Mouse (Mus musculus) subcutaneous adipose tissue, adult 2 months (tissue): ENCODE results near the gene Simc1. TPM values are rescaled to one million over a fixed set of nuclear protein-coding genes. Genes with fewer than 3 reads are reported as not detected.

Experiments used
- polyA plus RNA-seq: library from polyadenylated mRNA; depleted of rRNA; stranded (reverse); fragments of >200 nt; gene quantifications from 2 replicates; pipeline ENCODE4 v1.2.3, GENCODE M21; 2012; ENCODE audit warnings: low replicate concordance; rRNA removed

Gene Simc1
- 6.7 and 13.6 TPM in 2 replicates for polyA plus RNA-seq

DNA sequence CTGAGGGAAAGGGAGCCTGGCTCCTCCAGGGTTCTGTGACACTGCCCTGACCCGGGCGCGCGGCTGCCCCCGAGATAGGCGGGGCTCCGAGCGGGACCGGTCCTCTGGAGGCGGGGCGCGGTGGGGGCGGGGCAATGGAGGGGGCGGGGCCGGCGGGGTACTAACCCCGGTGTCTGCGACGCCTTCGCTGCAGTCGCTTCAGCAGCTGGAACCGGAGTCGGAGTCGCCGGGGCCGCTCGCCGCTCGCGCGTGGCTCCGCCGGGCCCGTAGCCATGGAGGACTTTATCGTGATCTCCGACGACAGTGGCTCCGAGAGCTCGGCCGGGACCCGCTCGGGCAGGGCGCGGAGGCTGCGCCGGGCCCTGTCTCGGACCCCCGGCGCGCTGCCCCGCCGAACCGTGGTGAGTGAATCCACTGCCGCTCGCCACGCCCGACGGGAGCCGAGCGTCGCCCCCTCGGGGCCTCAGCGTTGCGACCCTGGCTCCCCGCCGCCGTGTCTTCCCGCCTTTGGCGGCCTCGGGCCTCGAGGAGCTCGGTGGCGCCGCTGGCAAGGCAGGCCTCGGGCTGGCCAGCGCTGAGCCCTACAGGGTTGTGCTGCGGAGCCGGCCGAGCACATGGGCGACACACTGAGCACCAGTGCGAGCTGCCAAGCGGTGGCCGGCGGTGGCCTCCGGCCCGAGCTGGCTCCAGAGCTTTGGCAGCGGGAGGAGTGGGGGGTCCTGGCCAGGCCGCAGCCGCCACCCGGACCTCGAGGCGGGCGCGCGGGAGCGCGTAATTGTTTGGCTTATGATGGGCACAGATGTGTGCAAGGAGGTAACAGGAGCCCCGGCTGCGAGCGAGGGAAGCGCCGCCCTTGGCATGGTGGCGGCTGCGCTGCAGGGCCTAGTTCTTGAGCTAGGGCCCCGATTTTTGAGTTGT is at the start of gene Simc1:
Gene Simc1, plus strand, starts transcription at position 176 of the 918 bp plus-strand sequence.

DNA sequence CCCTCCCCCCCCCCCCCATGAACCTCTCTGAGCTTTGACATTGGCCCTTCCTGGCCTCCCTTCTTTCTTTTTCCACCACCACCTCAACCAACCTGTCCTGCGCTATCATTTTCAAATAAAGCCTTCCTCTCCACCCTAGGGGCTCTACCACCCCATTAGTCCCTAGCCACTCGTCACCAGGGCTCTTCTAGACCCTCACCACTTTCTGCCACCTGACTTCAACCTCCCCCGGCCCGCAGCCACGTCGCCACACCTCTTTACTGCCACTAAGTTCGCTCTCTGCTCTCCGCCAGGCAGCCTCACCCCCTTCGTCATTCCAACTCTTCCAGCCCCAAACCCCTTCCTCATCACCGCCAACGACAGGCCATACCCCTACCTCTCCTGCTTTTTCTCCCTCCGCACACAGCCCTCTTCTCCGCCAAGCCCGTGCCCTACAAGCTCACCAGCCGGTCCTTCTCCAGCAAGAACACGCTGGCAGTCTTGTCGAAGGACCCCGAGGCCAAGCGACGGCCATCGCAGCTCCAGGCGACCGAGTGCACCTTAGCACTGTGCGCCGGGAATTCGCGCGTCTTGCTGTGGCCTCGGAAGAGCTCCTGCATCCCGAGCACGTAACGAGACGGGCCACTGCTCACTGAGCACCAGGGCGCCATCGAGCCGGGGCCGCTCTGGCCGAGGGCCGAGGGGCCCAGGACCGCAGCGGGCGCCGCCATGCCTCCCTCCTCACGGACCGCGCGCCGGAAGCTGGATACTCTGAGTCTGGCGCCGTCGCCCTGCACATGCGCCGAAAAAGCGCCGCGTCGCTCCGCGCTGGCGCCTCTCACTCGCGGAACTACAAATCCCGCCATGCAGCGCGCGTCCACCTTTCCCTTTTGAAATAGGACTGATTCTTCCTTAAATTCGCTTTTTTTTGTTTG is 35.2 kb upstream of the Simc1 start, which contains the start of gene Thoc3:
Gene Thoc3, minus strand, starts transcription at position 752 of the 914 bp plus-strand sequence.

DNA sequence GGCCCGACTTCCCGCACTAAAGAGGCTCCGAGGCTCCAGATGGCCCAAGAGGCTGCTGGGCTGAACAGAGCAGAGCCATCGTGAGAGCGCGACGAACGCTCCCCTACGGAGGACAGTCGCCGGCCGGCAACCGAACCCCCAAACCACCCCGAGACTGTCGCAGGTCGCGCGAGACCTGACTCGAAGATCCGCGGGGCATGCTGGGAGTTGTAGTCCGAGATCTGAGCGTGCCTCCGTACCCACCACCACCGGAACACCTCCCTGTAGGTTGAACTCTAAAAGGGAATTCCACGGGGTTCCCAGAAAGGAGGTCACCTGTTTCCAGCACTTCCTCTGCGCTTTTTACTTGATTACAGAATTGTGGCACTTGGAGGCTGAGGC is 61.6 kb downstream of the Simc1 start, which contains the start of gene 4833439L19Rik:
Gene 4833439L19Rik, minus strand, starts transcription at position 235 of the 381 bp plus-strand sequence.

DNA sequence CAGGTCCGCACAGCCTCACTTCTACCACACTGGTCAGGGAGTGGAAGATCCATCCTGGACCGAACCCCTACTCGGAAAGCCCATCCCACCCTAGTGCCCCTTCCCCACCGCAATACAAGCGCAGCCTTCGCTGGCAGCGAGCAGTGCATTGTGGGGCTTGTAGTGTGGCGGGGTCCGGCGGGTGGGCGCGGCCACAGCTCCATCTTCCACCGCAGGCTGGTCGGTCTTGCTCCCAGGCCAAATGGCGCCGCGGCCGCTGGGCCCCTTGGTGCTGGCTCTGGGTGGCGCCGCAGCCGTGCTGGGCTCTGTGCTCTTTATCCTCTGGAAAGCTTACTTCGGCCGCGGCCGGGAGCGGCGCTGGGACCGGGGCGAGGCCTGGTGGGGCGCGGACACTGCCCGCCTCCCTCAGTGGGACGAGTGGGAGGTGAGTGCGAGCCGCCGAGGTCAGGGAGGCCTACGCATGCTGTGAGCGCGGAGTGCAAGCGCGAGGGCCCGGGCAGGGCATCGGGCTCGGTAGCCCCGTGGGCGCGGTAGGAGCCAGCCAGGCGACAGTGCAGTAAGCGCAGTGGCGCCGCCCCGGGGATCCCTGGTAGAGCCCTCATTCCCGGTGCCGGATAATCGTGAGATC is 71.4 kb downstream of the Simc1 start, which contains the start of gene Arl10:
Gene Arl10, plus strand, starts transcription at position 162 of the 628 bp plus-strand sequence.

DNA sequence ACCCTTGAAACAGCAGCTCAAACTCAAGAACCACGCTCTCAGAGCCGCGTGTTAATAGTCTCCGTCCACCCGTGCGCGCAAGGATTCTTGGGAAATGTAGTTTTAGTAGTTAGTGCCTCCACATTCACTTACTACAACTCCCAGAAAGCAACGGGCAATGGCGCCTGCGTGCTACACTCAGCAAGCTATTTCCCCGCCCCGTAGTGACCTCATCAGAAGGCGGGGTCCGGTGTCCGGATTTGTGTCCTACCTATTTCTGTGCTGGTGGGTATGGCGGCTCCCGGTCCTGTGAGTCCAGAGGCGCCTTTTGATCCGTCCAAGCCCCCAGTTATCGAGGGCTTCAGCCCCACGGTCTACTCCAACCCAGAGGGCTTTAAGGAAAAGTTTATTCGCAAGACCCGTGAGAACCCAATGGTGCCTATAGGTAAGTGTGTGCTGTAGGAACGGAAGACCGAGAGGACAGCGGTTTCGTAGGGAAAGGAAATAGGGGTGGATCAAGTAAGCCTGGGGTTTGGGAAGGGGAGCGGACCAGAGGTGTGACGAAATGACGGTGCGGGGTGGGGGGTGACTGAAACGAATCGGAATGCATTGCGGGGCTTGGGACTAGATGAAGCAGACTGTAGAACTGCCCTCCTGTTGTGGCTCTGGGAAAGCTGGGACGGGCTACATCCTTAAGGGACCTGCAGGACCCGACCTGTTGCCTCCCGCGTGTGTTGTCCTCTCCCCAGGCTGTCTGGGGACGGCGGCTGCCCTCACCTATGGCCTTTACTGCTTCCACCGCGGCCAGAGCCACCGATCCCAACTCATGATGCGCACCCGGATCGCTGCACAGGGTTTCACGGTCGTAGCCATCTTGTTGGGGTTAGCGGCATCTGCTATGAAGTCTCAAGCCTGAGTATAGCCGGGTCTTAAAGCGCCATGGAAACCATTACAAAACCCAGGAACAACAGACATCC is 86.7 kb downstream of the Simc1 start, which contains the start of the genes Nop16 and Higd2a:
Gene Nop16, minus strand, starts transcription at position 95 of the 956 bp plus-strand sequence.
Gene Higd2a, plus strand, starts transcription at position 212 of the 956 bp plus-strand sequence.

Other genes starting within 250 kb of the Simc1 start
- 5.1 and 25.4 TPM in 2 replicates for gene Cplx2, start 132.4 kb upstream of the Simc1 start, polyA plus RNA-seq
- gene Thoc3, start 34.9 kb upstream of the Simc1 start, polyA plus RNA-seq: 34.1 and 44.3 TPM in 2 replicates
- gene 4833439L19Rik, start 61.7 kb downstream of the Simc1 start, polyA plus RNA-seq: 118 and 142 TPM in 2 replicates
- gene Arl10, start 71.2 kb downstream of the Simc1 start, polyA plus RNA-seq: 23.0 and 32.7 TPM in 2 replicates
- 10.1 and 18.2 TPM in 2 replicates for gene Nop16, start 86.3 kb downstream of the Simc1 start, polyA plus RNA-seq
- gene Higd2a, start 86.4 kb downstream of the Simc1 start, polyA plus RNA-seq: 131 and 268 TPM in 2 replicates
- 40.9 and 68.4 TPM in 2 replicates for gene Cltb, start 107.6 kb downstream of the Simc1 start, polyA plus RNA-seq
- 27.0 and 43.0 TPM in 2 replicates for gene Faf2, start 118.0 kb downstream of the Simc1 start, polyA plus RNA-seq
- gene Rnf44, start 190.1 kb downstream of the Simc1 start, polyA plus RNA-seq: 117 and 169 TPM in 2 replicates
- 0.05 and 0.10 TPM in 2 replicates for gene Cdhr2, start 197.7 kb downstream of the Simc1 start, polyA plus RNA-seq
- gene Gprin1, start 246.1 kb downstream of the Simc1 start, polyA plus RNA-seq: 0.30 and 0.35 TPM in 2 replicates